Mouse (Mus musculus): ENCODE measurements around the gene Sik2. TPM values are rescaled to one million over a fixed set of nuclear protein-coding genes. Genes with fewer than 3 reads are reported as not detected.
A peak's percentile ranks its signal among the peaks of the same experiment; 100 is the strongest.

Gene Sik2
- polyA plus RNA-seq, 1 experiment from 2014 or later = 16.1 TPM

- Histone ChIP-seq H3K4me3 (ENCODE audit: low read depth, low read length) (no peak overlapping the region), H3K9ac (replicated peaks; ENCODE audit: low read depth, low read length) (no peak overlapping the region), H3K27ac (ENCODE audit: low read depth, low read length) (no peak overlapping the region), H3K4me2 (ENCODE audit: low read depth, low read length) (no peak overlapping the region), H3K9me3 (ENCODE audit: control insufficient read depth, low read length) (no peaks in the 10 kb centered on the region), H3K4me1 (ENCODE audit: control insufficient read depth, insufficient read depth, low read length) (peaks cover 7% of the 10 kb centered on the region), H3K36me3 (ENCODE audit: control insufficient read depth, insufficient read depth, low read length) (0 out of 2 replicates have a peak, but pooled peaks cover 4% of the 10 kb centered on the region), H3K27me3 (ENCODE audit: control insufficient read depth, insufficient read depth, low read length) (no peaks in the 10 kb centered on the region)
- ATAC-seq (ENCODE audit: low read depth) = peak; percentile 42; the same call in 1 of the 2 replicates
- 60% methylated on average over 4 of the region's 4 CpGs for WGBS
Observed at GRCm38 (mm10) chr9:50887351-50887750, 121.5 kb downstream of the Sik2 start.

GRCm38 (mm10) chr9:50886870-50887269 lies 122.0 kb downstream of the Sik2 start:
- WGBS = 93% methylated on average over 1 of the region's 1 CpGs
- Histone ChIP-seq H3K4me3 (ENCODE audit: low read depth, low read length) (no peak overlapping the region), H3K9ac (replicated peaks; ENCODE audit: low read depth, low read length) (no peak overlapping the region), H3K4me1 (ENCODE audit: control insufficient read depth, insufficient read depth, low read length) (peaks cover 7% of the 10 kb centered on the region), H3K4me2 (ENCODE audit: low read depth, low read length) (no peak overlapping the region), H3K27me3 (ENCODE audit: control insufficient read depth, insufficient read depth, low read length) (no peaks in the 10 kb centered on the region), H3K36me3 (ENCODE audit: control insufficient read depth, insufficient read depth, low read length) (0 out of 2 replicates have a peak, but pooled peaks cover 4% of the 10 kb centered on the region), H3K9me3 (ENCODE audit: control insufficient read depth, low read length) (no peaks in the 10 kb centered on the region), H3K27ac (ENCODE audit: low read depth, low read length) (no peak overlapping the region)
- no peak for ATAC-seq (ENCODE audit: low read depth)

GRCm38 (mm10) chr9:50885600-50885987 lies 123.3 kb downstream of the Sik2 start:
- 33% methylated on average over 1 of the region's 1 CpGs for WGBS
- H3K9ac ChIP-seq (replicated peaks; ENCODE audit: low read depth, low read length) = no peak overlapping the region
- no peaks in the 10 kb centered on the region for H3K9me3 ChIP-seq (ENCODE audit: control insufficient read depth, low read length)
- H3K4me2 ChIP-seq (ENCODE audit: low read depth, low read length) = no peak overlapping the region
- peaks cover 7% of the 10 kb centered on the region for H3K4me1 ChIP-seq (ENCODE audit: control insufficient read depth, insufficient read depth, low read length)
- H3K4me3 ChIP-seq (ENCODE audit: low read depth, low read length) = no peak overlapping the region
- H3K27ac ChIP-seq (ENCODE audit: low read depth, low read length) = no peak overlapping the region
- peaks cover 6% of the 10 kb centered on the region; the same call in 1 of the 2 replicates for H3K36me3 ChIP-seq (ENCODE audit: control insufficient read depth, insufficient read depth, low read length)
- H3K27me3 ChIP-seq (ENCODE audit: control insufficient read depth, insufficient read depth, low read length) = no peaks in the 10 kb centered on the region
- no peak for ATAC-seq (ENCODE audit: low read depth)

GRCm38 (mm10) chr9:50884741-50885599 lies 123.9 kb downstream of the Sik2 start:
- no peaks in the 10 kb centered on the region for H3K27me3 ChIP-seq (ENCODE audit: control insufficient read depth, insufficient read depth, low read length)
- no peak overlapping the region for H3K4me3 ChIP-seq (ENCODE audit: low read depth, low read length)
- H3K9me3 ChIP-seq (ENCODE audit: control insufficient read depth, low read length) = no peaks in the 10 kb centered on the region
- H3K4me1 ChIP-seq (ENCODE audit: control insufficient read depth, insufficient read depth, low read length) = peaks cover 7% of the 10 kb centered on the region
- no peak overlapping the region for H3K9ac ChIP-seq (replicated peaks; ENCODE audit: low read depth, low read length)
- 68% methylated on average over 10 of the region's 10 CpGs for WGBS
- ATAC-seq (ENCODE audit: low read depth) = no peak
- H3K27ac ChIP-seq (ENCODE audit: low read depth, low read length) = no peak overlapping the region
- H3K4me2 ChIP-seq (ENCODE audit: low read depth, low read length) = no peak overlapping the region
- peaks cover 12% of the 10 kb centered on the region; the same call in 1 of the 2 replicates for H3K36me3 ChIP-seq (ENCODE audit: control insufficient read depth, insufficient read depth, low read length)

- no peak for ATAC-seq (ENCODE audit: low read depth)
- Histone ChIP-seq H3K4me3 (ENCODE audit: low read depth, low read length) (no peak overlapping the region), H3K9me3 (ENCODE audit: control insufficient read depth, low read length) (no peaks in the 10 kb centered on the region), H3K4me1 (ENCODE audit: control insufficient read depth, insufficient read depth, low read length) (peaks cover 7% of the 10 kb centered on the region), H3K27me3 (ENCODE audit: control insufficient read depth, insufficient read depth, low read length) (no peaks in the 10 kb centered on the region), H3K4me2 (ENCODE audit: low read depth, low read length) (no peak overlapping the region), H3K27ac (ENCODE audit: low read depth, low read length) (no peak overlapping the region), H3K36me3 (ENCODE audit: control insufficient read depth, insufficient read depth, low read length) (peaks cover 20% of the 10 kb centered on the region), H3K9ac (replicated peaks; ENCODE audit: low read depth, low read length) (no peak overlapping the region)
- 75% methylated on average over 8 of the region's 8 CpGs for WGBS
Observed at GRCm38 (mm10) chr9:50884093-50884492, 124.8 kb downstream of the Sik2 start.

- H3K27me3 ChIP-seq (ENCODE audit: control insufficient read depth, insufficient read depth, low read length) = no peaks in the 10 kb centered on the region
- no peaks in the 10 kb centered on the region for H3K9me3 ChIP-seq (ENCODE audit: control insufficient read depth, low read length)
- no peak for ATAC-seq (ENCODE audit: low read depth)
- H3K4me2 ChIP-seq (ENCODE audit: low read depth, low read length) = no peak overlapping the region
- no peak overlapping the region for H3K27ac ChIP-seq (ENCODE audit: low read depth, low read length)
- H3K4me3 ChIP-seq (ENCODE audit: low read depth, low read length) = no peak overlapping the region
- peaks cover 23% of the 10 kb centered on the region for H3K36me3 ChIP-seq (ENCODE audit: control insufficient read depth, insufficient read depth, low read length)
- peaks cover 7% of the 10 kb centered on the region for H3K4me1 ChIP-seq (ENCODE audit: control insufficient read depth, insufficient read depth, low read length)
- WGBS = 89% methylated on average over 2 of the region's 2 CpGs
- no peak overlapping the region for H3K9ac ChIP-seq (replicated peaks; ENCODE audit: low read depth, low read length)
Observed at GRCm38 (mm10) chr9:50882183-50882582, 126.7 kb downstream of the Sik2 start.

GRCm38 (mm10) chr9:50877431-50877830 lies 131.4 kb downstream of the Sik2 start:
- Histone ChIP-seq H3K9ac (replicated peaks; ENCODE audit: low read depth, low read length) (no peak overlapping the region), H3K4me1 (ENCODE audit: control insufficient read depth, insufficient read depth, low read length) (no peaks in the 10 kb centered on the region), H3K27ac (ENCODE audit: low read depth, low read length) (no peak overlapping the region), H3K27me3 (ENCODE audit: control insufficient read depth, insufficient read depth, low read length) (no peaks in the 10 kb centered on the region), H3K9me3 (ENCODE audit: control insufficient read depth, low read length) (no peaks in the 10 kb centered on the region), H3K4me2 (ENCODE audit: low read depth, low read length) (no peak overlapping the region), H3K4me3 (ENCODE audit: low read depth, low read length) (no peak overlapping the region), H3K36me3 (ENCODE audit: control insufficient read depth, insufficient read depth, low read length) (peaks cover 27% of the 10 kb centered on the region)
- no peak for ATAC-seq (ENCODE audit: low read depth)
- 91% methylated on average over 3 of the region's 3 CpGs for WGBS

- H3K36me3 ChIP-seq (ENCODE audit: control insufficient read depth, insufficient read depth, low read length) = peaks cover 26% of the 10 kb centered on the region
- no peak overlapping the region for H3K4me2 ChIP-seq (ENCODE audit: low read depth, low read length)
- H3K27ac ChIP-seq (ENCODE audit: low read depth, low read length) = no peak overlapping the region
- H3K4me1 ChIP-seq (ENCODE audit: control insufficient read depth, insufficient read depth, low read length) = no peaks in the 10 kb centered on the region
- WGBS = 90% methylated on average over 3 of the region's 3 CpGs
- no peaks in the 10 kb centered on the region for H3K9me3 ChIP-seq (ENCODE audit: control insufficient read depth, low read length)
- no peaks in the 10 kb centered on the region for H3K27me3 ChIP-seq (ENCODE audit: control insufficient read depth, insufficient read depth, low read length)
- no peak for ATAC-seq (ENCODE audit: low read depth)
- no peak overlapping the region for H3K9ac ChIP-seq (replicated peaks; ENCODE audit: low read depth, low read length)
- no peak overlapping the region for H3K4me3 ChIP-seq (ENCODE audit: low read depth, low read length)
Observed at GRCm38 (mm10) chr9:50876287-50876686, 132.6 kb downstream of the Sik2 start.

GRCm38 (mm10) chr9:50875470-50875869 lies 133.4 kb downstream of the Sik2 start:
- no peak for ATAC-seq (ENCODE audit: low read depth)
- Histone ChIP-seq H3K4me3 (ENCODE audit: low read depth, low read length) (no peak overlapping the region), H3K27ac (ENCODE audit: low read depth, low read length) (no peak overlapping the region), H3K4me1 (ENCODE audit: control insufficient read depth, insufficient read depth, low read length) (no peaks in the 10 kb centered on the region), H3K4me2 (ENCODE audit: low read depth, low read length) (no peak overlapping the region), H3K27me3 (ENCODE audit: control insufficient read depth, insufficient read depth, low read length) (no peaks in the 10 kb centered on the region), H3K9ac (replicated peaks; ENCODE audit: low read depth, low read length) (no peak overlapping the region), H3K36me3 (ENCODE audit: control insufficient read depth, insufficient read depth, low read length) (peaks cover 23% of the 10 kb centered on the region), H3K9me3 (ENCODE audit: control insufficient read depth, low read length) (no peaks in the 10 kb centered on the region)
- 99% methylated on average over 4 of the region's 4 CpGs for WGBS

All from neural tube, embryonic 14.5 days (tissue).